Mouse (Mus musculus) duodenum, adult 2 months (tissue): ENCODE data around the gene Ankrd2. TPM values are rescaled to one million over a fixed set of nuclear protein-coding genes. Genes with fewer than 3 reads are reported as not detected.

Experiments used
- polyA plus RNA-seq: library from polyadenylated mRNA; depleted of rRNA; stranded (reverse); fragments of >200 nt; gene quantifications from 2 replicates; pipeline ENCODE4 v1.2.3, GENCODE M21; 2012; ENCODE audit warnings: low replicate concordance; rRNA removed

The Ankrd2 gene
- not detected in 2 replicates for polyA plus RNA-seq

GRCm38 (mm10) chr19:42035456-42036248 lies at the start of gene Ankrd2:
TSS of gene Ankrd2 (plus strand) at chr19:42036000.

DNA sequence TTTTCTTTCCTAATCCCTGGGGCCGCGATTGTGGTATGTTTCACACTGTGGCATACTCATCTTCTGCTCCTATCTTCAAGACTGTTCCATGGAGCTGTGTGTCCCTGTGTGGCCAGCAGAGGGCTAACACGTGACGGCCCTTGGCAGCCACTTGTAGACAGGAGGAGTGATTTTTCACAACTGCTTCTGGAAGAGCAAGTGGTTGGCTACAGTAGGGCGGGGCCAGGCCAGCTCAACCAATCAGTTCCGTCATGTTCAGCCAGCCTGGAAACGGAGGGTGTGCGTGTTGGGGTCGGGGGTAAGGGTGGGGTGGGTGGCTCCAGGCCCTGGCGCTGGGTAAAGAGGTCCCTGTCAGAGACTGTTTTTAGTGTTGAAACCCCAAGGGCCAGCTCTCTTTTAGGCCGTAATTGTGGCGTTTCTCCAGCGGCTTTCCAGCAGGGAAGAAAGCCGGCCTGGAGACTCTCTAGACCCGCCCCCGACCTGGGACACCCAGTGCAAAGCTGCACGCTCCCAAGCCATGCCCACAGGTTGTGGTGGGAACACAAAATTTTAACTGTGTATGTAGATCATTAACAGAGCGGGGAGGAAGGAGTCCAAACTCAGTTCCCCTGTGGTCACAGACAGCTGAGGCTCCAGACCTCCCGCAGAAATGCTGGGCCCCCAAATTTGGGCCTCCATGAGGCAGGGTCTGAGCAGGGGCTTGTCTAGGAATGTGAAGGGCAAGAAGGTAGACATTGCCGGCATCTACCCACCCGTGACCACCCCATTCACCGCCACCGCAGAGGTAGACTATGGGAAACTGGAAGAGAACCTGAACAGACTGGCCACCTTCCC lies 9.7 kb downstream of the Ankrd2 start, which contains the start of gene Hoga1:
Gene Hoga1, plus strand, starts transcription at position 342 of the 834 bp plus-strand sequence.

GRCm38 (mm10) chr19:42051948-42052347 lies 16.1 kb downstream of the Ankrd2 start, which contains the start of gene 4933411K16Rik:
TSS of gene 4933411K16Rik (plus strand) at chr19:42052248.

GRCm38 (mm10) chr19:42086166-42086565 lies 50.4 kb downstream of the Ankrd2 start, which contains the start of gene Morn4:
TSS of gene Morn4 (minus strand) at chr19:42086357.

GRCm38 (mm10) chr19:42089748-42090595 lies 54.2 kb downstream of the Ankrd2 start, which contains the start of gene Pi4k2a:
TSS of gene Pi4k2a (plus strand) at chr19:42090470.

Other genes starting within 250 kb of the Ankrd2 start
- gene Arhgap19, start 234.0 kb upstream of the Ankrd2 start, polyA plus RNA-seq: 0.93 and 1.5 TPM in 2 replicates
- gene Frat1, start 206.0 kb upstream of the Ankrd2 start, polyA plus RNA-seq: 18.4 and 49.1 TPM in 2 replicates
- gene Frat2, start 187.9 kb upstream of the Ankrd2 start, polyA plus RNA-seq: 29.2 and 91.6 TPM in 2 replicates
- gene Rrp12, start 139.8 kb upstream of the Ankrd2 start, polyA plus RNA-seq: 2.8 and 2.9 TPM in 2 replicates
- gene Pgam1, start 124.1 kb upstream of the Ankrd2 start, polyA plus RNA-seq: 189 and 241 TPM in 2 replicates
- gene Exosc1, start 102.6 kb upstream of the Ankrd2 start, polyA plus RNA-seq: 1.5 and 5.1 TPM in 2 replicates
- gene Zdhhc16, start 102.5 kb upstream of the Ankrd2 start, polyA plus RNA-seq: 28.6 and 43.7 TPM in 2 replicates
- 32.3 and 33.0 TPM in 2 replicates for gene Mms19, start 54.8 kb upstream of the Ankrd2 start, polyA plus RNA-seq
- 8.4 and 11.7 TPM in 2 replicates for gene Ubtd1, start 54.2 kb upstream of the Ankrd2 start, polyA plus RNA-seq
- gene Hoga1, start 9.6 kb downstream of the Ankrd2 start, polyA plus RNA-seq: 2.5 and 2.9 TPM in 2 replicates
- 0.23 TPM in 1 of 2 replicates, not detected in the other for gene 4933411K16Rik, start 16.2 kb downstream of the Ankrd2 start, polyA plus RNA-seq
- gene Morn4, start 50.4 kb downstream of the Ankrd2 start, polyA plus RNA-seq: 1.1 and 2.1 TPM in 2 replicates
- gene Pi4k2a, start 54.5 kb downstream of the Ankrd2 start, polyA plus RNA-seq: 17.0 and 24.9 TPM in 2 replicates
- 10.0 and 16.3 TPM in 2 replicates for gene Avpi1, start 93.1 kb downstream of the Ankrd2 start, polyA plus RNA-seq
- gene Marveld1, start 111.4 kb downstream of the Ankrd2 start, polyA plus RNA-seq: 43.8 and 52.5 TPM in 2 replicates
- 18.9 and 24.7 TPM in 2 replicates for gene Zfyve27, start 128.0 kb downstream of the Ankrd2 start, polyA plus RNA-seq
- gene Sfrp5, start 166.3 kb downstream of the Ankrd2 start, polyA plus RNA-seq: 15.2 and 20.1 TPM in 2 replicates
- gene Golga7b, start 211.6 kb downstream of the Ankrd2 start, polyA plus RNA-seq: 0.84 and 1.2 TPM in 2 replicates